Comparison of ENCODE assay signal across 27 mouse cellular contexts in genomic region chr9:65621666-65622065, GRCm38 (mm10). TPM values are rescaled to one million over a fixed set of nuclear protein-coding genes. Genes with fewer than 3 reads are reported as not detected.
DNase-seq lines count a peak whose midpoint lies in the region; ATAC-seq and TF ChIP-seq lines count a peak whose summit lies in the region.
"Had no signal": no experiment of that assay in that cellular context is flagged by ENCODE, and none has a peak within 500 bp of the region (broad histone marks: within the 10 kb centered on the region; RNA-seq: fewer than 3 reads in every experiment).

No protein-coding gene starts in this region.

- no peak overlapping the region for H3K9ac ChIP-seq in kidney, embryonic 15.5 days
- H3K9ac ChIP-seq in liver, adult 2 months (ENCODE audit: low read depth, low read length), result peak overlapping the region; percentile 3; the same call in 1 of the 2 replicates
- no peak overlapping the region for H3K9ac ChIP-seq in liver, embryonic 12.5 days
- no peak overlapping the region for H3K9ac ChIP-seq in forebrain, embryonic 12.5 days
- no peak overlapping the region for H3K9ac ChIP-seq in intestine, embryonic 15.5 days
- H3K9ac ChIP-seq: forebrain, postnatal 0 days; hindbrain, embryonic 12.5 days had no signal

- H3K4me1 ChIP-seq in kidney, embryonic 15.5 days, result no peaks in the 10 kb centered on the region
- H3K4me1 ChIP-seq in liver, adult 2 months (ENCODE audit: control insufficient read depth, insufficient read depth, low read length), result peaks cover 36% of the 10 kb centered on the region
- no peaks in the 10 kb centered on the region for H3K4me1 ChIP-seq in liver, embryonic 12.5 days
- no peaks in the 10 kb centered on the region for H3K4me1 ChIP-seq in forebrain, embryonic 12.5 days
- no peaks in the 10 kb centered on the region for H3K4me1 ChIP-seq in intestine, embryonic 15.5 days (replicated peaks)
- H3K4me1 ChIP-seq: hindbrain, embryonic 12.5 days had no signal

- no peak for ATAC-seq in kidney, embryonic 15.5 days (replicated peaks; ENCODE audit: low FRiP score)
- no peak for ATAC-seq in liver, embryonic 12.5 days
- ATAC-seq in forebrain, embryonic 12.5 days (ENCODE audit: low FRiP score), result no peak
- no peak for ATAC-seq in intestine, embryonic 15.5 days
- ATAC-seq: forebrain, embryonic 14.5 days; forebrain, postnatal 0 days; Patski had no signal

- 72% methylated on average over 2 of the region's 2 CpGs for WGBS in kidney, embryonic 15.5 days
- WGBS in liver, adult 2 months, result 25% methylated on average over 2 of the region's 2 CpGs
- WGBS in liver, embryonic 12.5 days (ENCODE audit: insufficient replicate concordance), result 52% methylated on average over 2 of the region's 2 CpGs
- WGBS in forebrain, embryonic 12.5 days, result 73% methylated on average over 2 of the region's 2 CpGs
- WGBS in intestine, embryonic 15.5 days, result 71% methylated on average over 2 of the region's 2 CpGs

- H3K27ac ChIP-seq in kidney, embryonic 15.5 days, result no peak overlapping the region
- H3K27ac ChIP-seq in liver, adult 2 months (replicated peaks; ENCODE audit: insufficient read depth, low read depth, low read length), result peak overlapping the region; percentile 72
- H3K27ac ChIP-seq in liver, embryonic 12.5 days, result no peak overlapping the region
- H3K27ac ChIP-seq in forebrain, embryonic 12.5 days, result no peak overlapping the region
- no peak overlapping the region for H3K27ac ChIP-seq in intestine, embryonic 15.5 days
- H3K27ac ChIP-seq: forebrain, embryonic 10.5 days; gastrocnemius, adult 2 months; hindbrain, embryonic 12.5 days had no signal

- H3K4me2 ChIP-seq in kidney, embryonic 15.5 days, result no peak overlapping the region
- no peak overlapping the region for H3K4me2 ChIP-seq in liver, embryonic 12.5 days
- no peak overlapping the region for H3K4me2 ChIP-seq in forebrain, embryonic 12.5 days
- H3K4me2 ChIP-seq in intestine, embryonic 15.5 days (replicated peaks), result no peak overlapping the region
- H3K4me2 ChIP-seq: heart, embryonic 11.5 days; hindbrain, embryonic 12.5 days had no signal

- peaks cover 3% of the 10 kb centered on the region; the same call in 1 of the 2 replicates for H3K79me2 ChIP-seq in liver, adult 2 months (ENCODE audit: control insufficient read depth, insufficient read depth, low read length)

- no peak for TF ChIP-seq CTCF in liver, adult 2 months (IDR thresholded peaks at IDR 0.05; ENCODE audit: low read depth, low read length)

- H3K4me3 ChIP-seq in kidney, embryonic 15.5 days (replicated peaks), result no peak overlapping the region
- H3K4me3 ChIP-seq in liver, adult 2 months (ENCODE audit: insufficient read depth, low read depth, low read length), result no peak overlapping the region
- H3K4me3 ChIP-seq in liver, embryonic 12.5 days, result no peak overlapping the region
- H3K4me3 ChIP-seq in forebrain, embryonic 12.5 days (replicated peaks), result no peak overlapping the region
- no peak overlapping the region for H3K4me3 ChIP-seq in intestine, embryonic 15.5 days (replicated peaks)
- H3K4me3 ChIP-seq: forebrain, embryonic 10.5 days; gastrocnemius, adult 2 months; hindbrain, embryonic 12.5 days had no signal

- no peaks in the 10 kb centered on the region for H3K9me3 ChIP-seq in kidney, embryonic 15.5 days (replicated peaks)
- H3K9me3 ChIP-seq in liver, embryonic 12.5 days (replicated peaks), result no peaks in the 10 kb centered on the region
- no peaks in the 10 kb centered on the region for H3K9me3 ChIP-seq in forebrain, embryonic 12.5 days
- H3K9me3 ChIP-seq in intestine, embryonic 15.5 days, result no peaks in the 10 kb centered on the region
- H3K9me3 ChIP-seq: forebrain, embryonic 10.5 days; G1E; hindbrain, embryonic 12.5 days had no signal

- peak; percentile 61 for DNase-seq in kidney, adult 18-20 months
- peak; percentile 94 for DNase-seq in liver, adult 2 months (ENCODE audit: extremely low read depth, low read depth, low spot score)
- DNase-seq in kidney, adult 9 months, result peak; percentile 93
- peak; percentile 73 for DNase-seq in kidney, postnatal 14 days
- DNase-seq: adrenal gland, postnatal 10 days; adrenal gland, postnatal 36 days; B cell, adult 2 months; cerebellum, adult 18-20 months; cerebellum, adult 9-10 months; cerebellum, postnatal 14 days; forebrain, postnatal 0 days; gastrocnemius, adult 2 months; gastrocnemius, postnatal 14 days; heart, adult 11 months had no signal

- TF ChIP-seq POLR2A in liver, adult 2 months (IDR thresholded peaks at IDR 0.05; ENCODE audit: extremely low read depth, insufficient read depth, low read length), result no peak

- H3K27me3 ChIP-seq in kidney, embryonic 15.5 days, result no peaks in the 10 kb centered on the region
- no peaks in the 10 kb centered on the region for H3K27me3 ChIP-seq in liver, adult 2 months (ENCODE audit: control insufficient read depth, insufficient read depth, low read length)
- peaks cover 17% of the 10 kb centered on the region for H3K27me3 ChIP-seq in liver, embryonic 12.5 days (replicated peaks)
- H3K27me3 ChIP-seq in forebrain, embryonic 12.5 days, result peaks cover 10% of the 10 kb centered on the region; the same call in 1 of the 2 replicates
- H3K27me3 ChIP-seq in intestine, embryonic 15.5 days (replicated peaks), result no peaks in the 10 kb centered on the region
- H3K27me3 ChIP-seq: hindbrain, embryonic 12.5 days; Patski had no signal

- no peaks in the 10 kb centered on the region for H3K36me3 ChIP-seq in kidney, embryonic 15.5 days
- no peaks in the 10 kb centered on the region for H3K36me3 ChIP-seq in liver, adult 2 months (ENCODE audit: control insufficient read depth, insufficient read depth, low read length)
- no peaks in the 10 kb centered on the region for H3K36me3 ChIP-seq in liver, embryonic 12.5 days
- H3K36me3 ChIP-seq in forebrain, embryonic 12.5 days (replicated peaks), result no peaks in the 10 kb centered on the region
- H3K36me3 ChIP-seq in intestine, embryonic 15.5 days, result no peaks in the 10 kb centered on the region
- H3K36me3 ChIP-seq: forebrain, embryonic 10.5 days; G1E; hindbrain, embryonic 12.5 days had no signal

RNA-seq across cellular contexts. Expression of gene Rbpms2, which starts 7.8 kb away (rescaled TPM):
- 29.8 and 30.3 TPM in 2 replicates for polyA plus RNA-seq in kidney, embryonic 15.5 days (2015; fragmentation: Nextera tagmentation; extraction: Ambion mirVana)
- 9.8 and 13.2 TPM in 2 replicates for total RNA-seq in liver, adult 2 months (2014; rRNA removed)
- 110 and 121 TPM in 2 replicates for polyA plus RNA-seq in liver, adult 2 months (2012; rRNA removed)
- polyA plus RNA-seq in liver, embryonic 12.5 days (2016; fragmentation: Nextera tagmentation; extraction: Ambion mirVana), result 19.2 and 19.3 TPM in 2 replicates
- polyA plus RNA-seq in forebrain, embryonic 12.5 days (2016; fragmentation: Nextera tagmentation; extraction: Ambion mirVana), result 9.9 and 10.5 TPM in 2 replicates
- 18.9 and 19.6 TPM in 2 replicates for polyA plus RNA-seq in intestine, embryonic 15.5 days (2015; fragmentation: Nextera tagmentation; extraction: Ambion mirVana)

RNA-seq across cellular contexts. Expression of gene Pif1, which starts 34.7 kb away (rescaled TPM):
- polyA plus RNA-seq in kidney, embryonic 15.5 days (2015; fragmentation: Nextera tagmentation; extraction: Ambion mirVana), result 12.7 and 17.5 TPM in 2 replicates
- total RNA-seq in liver, adult 2 months (2014; rRNA removed), result 0.20 TPM in 1 of 2 replicates, not detected in the other
- 0.04 TPM in 1 of 2 replicates, not detected in the other for polyA plus RNA-seq in liver, adult 2 months (2012; rRNA removed)
- polyA plus RNA-seq in liver, embryonic 12.5 days (2016; fragmentation: Nextera tagmentation; extraction: Ambion mirVana), result 16.1 and 17.4 TPM in 2 replicates
- polyA plus RNA-seq in forebrain, embryonic 12.5 days (2016; fragmentation: Nextera tagmentation; extraction: Ambion mirVana), result 28.8 and 33.7 TPM in 2 replicates
- polyA plus RNA-seq in intestine, embryonic 15.5 days (2015; fragmentation: Nextera tagmentation; extraction: Ambion mirVana), result 9.1 and 9.6 TPM in 2 replicates
- total RNA-seq: adrenal gland, adult 18-20 months; gastrocnemius, adult 2 months; heart, adult 8-10 months; heart, postnatal 25 days had no signal

RNA-seq across cellular contexts. Expression of gene Plekho2, which starts 41.8 kb away (rescaled TPM):
- 14.9 and 20.0 TPM in 2 replicates for polyA plus RNA-seq in kidney, embryonic 15.5 days (2015; fragmentation: Nextera tagmentation; extraction: Ambion mirVana)
- 1.4 and 2.2 TPM in 2 replicates for total RNA-seq in liver, adult 2 months (2014; rRNA removed)
- polyA plus RNA-seq in liver, adult 2 months (2012; rRNA removed), result 2.9 and 5.4 TPM in 2 replicates
- 37.2 and 39.1 TPM in 2 replicates for polyA plus RNA-seq in liver, embryonic 12.5 days (2016; fragmentation: Nextera tagmentation; extraction: Ambion mirVana)
- polyA plus RNA-seq in forebrain, embryonic 12.5 days (2016; fragmentation: Nextera tagmentation; extraction: Ambion mirVana), result 9.0 and 9.1 TPM in 2 replicates
- polyA plus RNA-seq in intestine, embryonic 15.5 days (2015; fragmentation: Nextera tagmentation; extraction: Ambion mirVana), result 11.0 and 11.2 TPM in 2 replicates

RNA-seq across cellular contexts. Expression of gene Oaz2, which starts 46.1 kb away (rescaled TPM):
- polyA plus RNA-seq in kidney, embryonic 15.5 days (2015; fragmentation: Nextera tagmentation; extraction: Ambion mirVana), result 299 and 308 TPM in 2 replicates
- total RNA-seq in liver, adult 2 months (2014; rRNA removed), result 14.7 and 20.6 TPM in 2 replicates
- 27.5 and 29.6 TPM in 2 replicates for polyA plus RNA-seq in liver, adult 2 months (2012; rRNA removed)
- 70.3 and 71.0 TPM in 2 replicates for polyA plus RNA-seq in liver, embryonic 12.5 days (2016; fragmentation: Nextera tagmentation; extraction: Ambion mirVana)
- 247 and 249 TPM in 2 replicates for polyA plus RNA-seq in forebrain, embryonic 12.5 days (2016; fragmentation: Nextera tagmentation; extraction: Ambion mirVana)
- polyA plus RNA-seq in intestine, embryonic 15.5 days (2015; fragmentation: Nextera tagmentation; extraction: Ambion mirVana), result 196 and 203 TPM in 2 replicates
